Mouse (Mus musculus): ENCODE measurements at regions not wholly inside any gene's neighbourhood (a gene's known extent, or its start where the extent isn't known, plus 50 kb on each side); places are given as distances from the start of the nearest gene placed in this dataset.
A peak's percentile ranks its signal among the peaks of the same experiment; 100 is the strongest.

DNA sequence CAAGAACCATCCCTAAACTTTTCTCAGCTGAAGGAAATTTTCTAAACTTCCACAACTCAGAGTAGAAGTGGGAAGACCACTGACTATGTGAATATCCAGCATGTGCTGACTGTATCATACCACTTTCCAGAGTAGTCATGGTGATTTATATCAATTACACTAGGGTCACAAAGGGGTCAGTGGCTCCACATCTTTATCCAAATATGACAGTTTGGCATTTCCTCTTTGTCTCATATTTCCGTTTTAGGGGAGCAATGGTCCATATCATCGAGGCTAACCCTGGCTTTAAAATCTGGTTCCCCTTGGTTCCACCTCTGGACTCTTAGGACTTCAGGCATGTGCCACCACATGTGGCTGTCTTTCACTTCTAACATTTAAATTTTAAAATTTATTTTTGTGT lies 136.4 kb upstream of the Igbp1b start:
- no peak for DNase-seq (ENCODE audit: low spot score in 2 of 2)

GRCm38 (mm10) chr6:138792802-138793201 lies 134.5 kb upstream of the Igbp1b start:
- no peak for TF ChIP-seq CTCF (conservative IDR thresholded peaks at IDR 0.05)
- no peak for DNase-seq (ENCODE audit: low spot score in 2 of 2)
- no peak overlapping the region for H3K27ac ChIP-seq
- no peak overlapping the region for H3K4me3 ChIP-seq

More for the DNA sequence above, 136.4 kb upstream of the Igbp1b start:
- Histone ChIP-seq H3K4me3 (no peak overlapping the region), H3K27ac (no peak overlapping the region)
- no peak for TF ChIP-seq CTCF (conservative IDR thresholded peaks at IDR 0.05)

GRCm38 (mm10) chr6:138782907-138783306 lies 124.6 kb upstream of the Igbp1b start:
- no peak for DNase-seq (ENCODE audit: low spot score in 2 of 2)
- Histone ChIP-seq H3K27ac (no peak overlapping the region), H3K4me3 (no peak overlapping the region)
- TF ChIP-seq CTCF (conservative IDR thresholded peaks at IDR 0.05): no peak

- H3K27ac ChIP-seq: no peak overlapping the region
- no peak for DNase-seq (ENCODE audit: low spot score in 2 of 2)
- H3K4me3 ChIP-seq: no peak overlapping the region
- TF ChIP-seq CTCF (conservative IDR thresholded peaks at IDR 0.05): no peak
These were observed 124.1 kb upstream of the Igbp1b start for GRCm38 (mm10) chr6:138782470-138782869.

GRCm38 (mm10) chr6:138761991-138762390 lies 103.6 kb upstream of the Igbp1b start:
- Histone ChIP-seq H3K27ac (no peak overlapping the region), H3K4me3 (no peak overlapping the region)
- DNase-seq (ENCODE audit: low spot score in 2 of 2): no peak
- TF ChIP-seq CTCF (conservative IDR thresholded peaks at IDR 0.05): no peak

DNA sequence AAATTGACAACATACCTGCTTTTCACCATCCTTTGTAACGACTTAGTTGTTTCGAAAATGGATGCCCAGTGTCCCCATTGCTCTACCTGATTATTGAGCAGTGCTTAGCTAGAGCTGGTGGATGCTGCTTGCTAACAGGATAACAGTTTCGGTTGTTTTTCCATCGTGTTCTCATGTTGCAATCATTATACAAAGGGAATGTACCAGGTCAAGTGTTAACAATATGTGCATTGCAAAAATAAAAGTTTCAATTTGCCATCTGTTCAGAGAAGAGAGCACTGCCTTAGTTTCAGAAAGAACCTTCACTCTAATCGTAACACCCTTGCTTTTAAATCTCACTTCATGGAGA lies 96.6 kb upstream of the Igbp1b start:
- DNase-seq (ENCODE audit: low spot score in 2 of 2): no peak

DNA sequence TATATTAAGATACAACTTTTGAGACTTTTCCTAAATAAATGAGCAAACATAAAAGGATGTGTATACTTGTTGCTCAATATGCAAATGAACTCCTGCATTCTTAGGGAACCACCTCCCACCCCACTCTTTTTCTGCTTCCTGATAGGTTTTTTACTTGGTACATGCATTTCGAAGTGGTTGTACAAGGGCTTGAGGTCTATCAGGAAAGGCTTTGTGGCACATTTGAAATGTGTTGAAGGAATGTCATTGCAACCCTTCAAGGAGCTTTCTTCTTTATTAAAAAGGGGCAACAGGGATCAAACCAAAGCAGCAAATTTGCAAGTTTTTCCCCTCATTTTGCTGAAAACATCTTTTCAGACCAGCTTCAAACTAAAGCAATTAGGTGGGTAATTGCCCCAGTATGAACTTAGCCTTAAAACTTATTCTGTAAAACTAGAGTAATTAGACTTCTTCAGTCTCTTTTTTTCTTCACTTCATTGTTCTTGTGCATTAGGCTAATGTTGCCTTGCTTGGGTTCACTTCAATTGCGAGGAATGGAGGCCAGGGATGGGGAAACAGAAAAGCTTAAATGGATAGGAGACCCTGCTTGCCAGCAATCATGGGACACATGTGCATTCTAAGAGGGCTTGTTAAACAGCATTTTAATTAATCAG lies 96.1 kb upstream of the Igbp1b start:
- no peak for DNase-seq (ENCODE audit: low spot score in 2 of 2)
- Histone ChIP-seq H3K27ac (peak overlapping the region; percentile 40), H3K4me3 (no peak overlapping the region)
- no peak for TF ChIP-seq CTCF (conservative IDR thresholded peaks at IDR 0.05)

More for the DNA sequence above, 96.6 kb upstream of the Igbp1b start:
- Histone ChIP-seq H3K27ac (peak overlapping the region; percentile 40), H3K4me3 (no peak overlapping the region)
- no peak for TF ChIP-seq CTCF (conservative IDR thresholded peaks at IDR 0.05)

DNA sequence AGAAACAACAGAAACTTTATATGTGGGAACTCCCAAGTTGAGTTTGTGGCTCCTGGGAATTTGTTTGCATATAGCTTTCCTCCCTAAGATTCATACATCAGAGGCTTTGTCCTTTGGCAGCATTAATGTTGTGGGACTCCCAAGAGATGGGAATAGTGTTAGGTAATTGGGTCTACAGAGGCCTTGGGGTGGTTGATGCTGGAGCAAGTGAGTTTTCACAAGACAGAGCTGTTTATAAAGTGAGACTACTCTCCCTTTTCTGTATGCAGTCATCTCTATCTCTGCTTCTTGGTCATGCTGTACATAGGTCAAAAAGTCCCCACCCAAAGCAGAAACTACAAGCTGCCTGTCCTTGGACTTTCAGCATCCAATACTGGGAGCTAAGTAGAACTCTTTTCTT lies 59.4 kb upstream of the Igbp1b start:
- Histone ChIP-seq H3K4me3 (no peak overlapping the region), H3K27ac (no peak overlapping the region)
- DNase-seq (ENCODE audit: low spot score in 2 of 2): no peak
- TF ChIP-seq CTCF (conservative IDR thresholded peaks at IDR 0.05): no peak

All from layer of hippocampus, adult 2 months (tissue).